Mouse (Mus musculus) cortical plate, adult 2 months (tissue): ENCODE data around the gene Cilp.

Source experiments
- CTCF ChIP-seq: fragments of 200-500 bp; IDR thresholded peaks from 2 replicates; pipeline ENCODE4 v1.5.1; 2011; ENCODE audit warnings: mild to moderate bottlenecking, control low read depth, low read length; ENCODE audit not compliant: insufficient read depth; ENCODE audit errors: extremely low read depth
- POLR2A ChIP-seq: fragments of 200-500 bp; IDR thresholded peaks from 2 replicates; pipeline ENCODE4 v1.6.1; 2011; ENCODE audit warnings: mild to moderate bottlenecking, low read length, control low read depth; ENCODE audit not compliant: insufficient read depth; ENCODE audit errors: extremely low read depth

DNA sequence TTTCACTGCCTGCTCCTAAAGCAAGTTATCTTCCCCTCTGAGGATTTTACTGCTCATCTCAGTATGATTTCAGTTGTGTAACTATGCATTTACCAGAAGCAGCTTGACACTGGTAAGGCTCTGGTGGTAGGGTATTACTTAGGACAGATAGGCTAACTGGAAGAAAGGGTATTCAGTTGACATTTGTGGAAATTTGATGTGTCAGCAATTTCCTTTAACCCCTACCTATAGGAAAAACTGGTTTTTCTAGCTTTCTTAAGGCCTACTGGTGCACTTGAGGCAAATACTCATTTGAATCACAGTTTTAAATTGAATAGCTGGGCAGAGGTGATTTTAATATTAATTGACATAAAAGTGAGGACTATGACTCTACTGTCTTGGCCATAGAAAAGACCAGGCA is 61.0 kb downstream of the Cilp start:
- no peak for TF ChIP-seq CTCF
- no peak for TF ChIP-seq POLR2A
